Mouse (Mus musculus) kidney, adult 2 months (tissue): Measurements from ENCODE around the gene Slamf6. TPM values are rescaled to one million over a fixed set of nuclear protein-coding genes. Genes with fewer than 3 reads are reported as not detected.

Experiments
- DNase-seq: peaks from one replicate; pipeline ENCODE4 v3.0.0; 2021
- H3K27ac ChIP-seq: fragments of 200-500 bp; 2 replicates; pipeline ENCODE4 v1.5.1; 2012; ENCODE audit warnings: low read depth, low read length, control low read depth, inconsistent platforms; ENCODE audit not compliant: insufficient read depth
- H3K27me3 ChIP-seq: fragments of 200-500 bp; replicated peaks from 2 replicates; pipeline ENCODE4 v1.6.1; 2012; ENCODE audit warnings: mild to moderate bottlenecking, moderate library complexity, low read length, inconsistent platforms; ENCODE audit not compliant: control insufficient read depth, insufficient read depth
- H3K36me3 ChIP-seq: fragments of 200-500 bp; 2 replicates; pipeline ENCODE4 v1.6.1; 2012; ENCODE audit warnings: mild to moderate bottlenecking, moderate library complexity, low read length, inconsistent platforms; ENCODE audit not compliant: control insufficient read depth, insufficient read depth
- H3K4me1 ChIP-seq: fragments of 200-500 bp; 2 replicates; pipeline ENCODE4 v1.6.1; 2011; ENCODE audit warnings: low read length; ENCODE audit not compliant: control insufficient read depth, insufficient read depth
- H3K4me3 ChIP-seq: fragments of 200-500 bp; 2 replicates; pipeline ENCODE4 v1.5.1; 2011; ENCODE audit warnings: mild to moderate bottlenecking, low read depth, low read length, control low read depth; ENCODE audit not compliant: insufficient read depth
- CTCF ChIP-seq: fragments of 200-500 bp; conservative IDR thresholded peaks from 2 replicates; pipeline ENCODE4 v1.5.1; 2011; ENCODE audit warnings: low read depth, mild to moderate bottlenecking, control low read depth, low read length, moderate library complexity, mixed read lengths; ENCODE audit not compliant: insufficient read depth, insufficient read length
- POLR2A ChIP-seq: fragments of 200-500 bp; IDR thresholded peaks from one replicate; pipeline ENCODE4 v1.6.1; 2011; ENCODE audit warnings: low read depth, low read length, control low read depth
- WGBS: fragments of 180-500 bp; shearing (Covaris S2); methylation state at CpG from one replicate; pipeline ENCODE4 v1.1.7; 2018; 5-methylcytosine and 5-hydroxymethylcytosine counted together
- polyA plus RNA-seq: library from polyadenylated mRNA; depleted of rRNA; stranded (reverse); fragments of >200 nt; gene quantifications from 2 replicates; pipeline ENCODE4 v1.2.3, GENCODE M21; 2012

The Slamf6 gene
- polyA plus RNA-seq, 1 experiment: 1.4 TPM

DNA sequence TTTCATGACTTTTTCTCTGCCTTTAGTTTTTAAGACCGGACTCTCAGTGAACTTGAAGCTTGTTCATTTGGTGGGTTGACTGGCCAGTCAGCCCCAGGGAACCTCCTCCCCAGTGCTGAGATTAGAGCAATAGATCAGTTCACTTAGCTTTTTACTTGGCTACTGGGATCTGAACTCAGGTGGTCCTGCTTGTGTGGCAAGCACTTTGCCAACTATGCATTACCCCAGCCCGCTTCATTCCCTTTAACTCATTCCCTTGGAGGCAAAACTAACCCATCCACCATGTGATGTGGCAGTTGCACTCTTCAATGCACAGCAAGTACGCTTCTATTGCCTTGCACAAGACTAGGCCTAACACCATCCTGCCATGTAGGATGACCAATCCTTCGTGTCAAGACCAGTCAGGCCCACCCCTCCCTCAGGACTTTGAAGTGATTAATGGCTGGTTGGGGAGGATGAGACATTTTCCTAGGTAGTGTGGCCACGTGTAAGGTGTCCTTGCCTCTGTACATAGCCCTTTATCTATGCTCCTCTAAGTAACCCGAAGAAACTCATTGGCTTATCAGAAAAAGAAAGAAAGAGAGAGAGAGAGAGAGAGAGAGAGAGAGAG is 2.7 kb downstream of the Slamf6 start:
- WGBS: 78% methylated on average over 6 of the region's 6 CpGs

DNA sequence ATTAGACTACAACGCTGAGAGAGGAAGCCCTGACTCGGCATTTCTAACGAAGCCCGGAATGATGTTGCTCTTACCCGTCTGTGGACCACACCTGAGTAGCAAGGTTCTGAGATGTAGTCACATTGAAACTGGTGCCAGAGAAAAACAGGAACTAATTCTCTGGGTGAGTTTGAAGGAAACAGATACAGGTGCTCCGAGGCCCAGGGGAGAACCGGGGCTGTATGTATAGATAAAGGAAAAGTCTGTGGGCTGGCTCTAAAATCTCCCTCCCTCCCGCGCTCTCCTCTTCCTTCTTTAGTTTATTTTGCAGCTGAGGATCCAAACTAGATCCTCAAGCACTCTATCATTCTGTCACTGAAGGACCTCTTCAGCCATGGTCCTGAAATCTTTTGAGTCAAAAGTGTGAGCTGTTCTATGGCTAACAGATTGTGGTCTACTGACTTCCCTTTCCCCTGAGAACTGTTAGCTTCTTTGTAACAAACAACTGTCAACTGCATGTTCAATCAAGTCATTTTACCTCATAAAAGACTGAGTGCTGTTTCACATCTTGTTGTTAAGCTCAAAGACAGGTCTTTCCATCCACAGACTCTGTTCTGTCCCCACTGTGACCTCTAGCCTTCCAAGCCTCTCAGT is 3.8 kb downstream of the Slamf6 start:
- Histone ChIP-seq H3K27ac (no peak overlapping the region), H3K27me3 (no peaks in the 10 kb centered on the region; the same call in 1 of the 2 replicates), H3K4me3 (no peak overlapping the region), H3K4me1 (no peaks in the 10 kb centered on the region), H3K36me3 (no peaks in the 10 kb centered on the region)
- 73% methylated on average over 9 of the region's 9 CpGs for WGBS
- DNase-seq: no peak
- no peak for TF ChIP-seq POLR2A
- no peak for TF ChIP-seq CTCF

More for the DNA sequence above, 2.7 kb downstream of the Slamf6 start:
- TF ChIP-seq POLR2A (no peak), CTCF (no peak)
- H3K4me3 ChIP-seq: no peak overlapping the region
- no peaks in the 10 kb centered on the region; the same call in 1 of the 2 replicates for H3K27me3 ChIP-seq
- no peak for DNase-seq
- H3K4me1 ChIP-seq: no peaks in the 10 kb centered on the region
- H3K27ac ChIP-seq: no peak overlapping the region
- no peaks in the 10 kb centered on the region for H3K36me3 ChIP-seq

DNA sequence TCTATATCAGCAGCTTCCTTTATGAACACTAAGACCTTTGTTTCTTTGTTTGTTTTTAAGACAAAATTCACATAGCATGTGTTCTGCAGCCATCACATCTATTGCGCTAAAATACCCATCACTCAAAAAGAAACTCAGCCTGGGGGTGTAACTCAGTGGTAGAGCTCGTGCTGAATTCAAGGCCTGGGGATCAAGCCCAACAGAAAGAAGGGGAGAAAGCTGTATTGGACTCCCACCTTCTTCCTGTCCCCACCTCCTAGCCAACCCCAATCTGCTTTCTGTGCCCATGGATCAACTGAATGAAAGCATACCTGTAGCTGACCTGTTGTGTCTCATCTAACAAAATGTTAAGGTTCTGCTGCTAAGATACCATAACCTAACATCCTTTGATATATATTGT is 4.3 kb downstream of the Slamf6 start:
- TF ChIP-seq CTCF: no peak
- TF ChIP-seq POLR2A: no peak
- Histone ChIP-seq H3K36me3 (no peaks in the 10 kb centered on the region), H3K4me1 (no peaks in the 10 kb centered on the region), H3K27me3 (no peaks in the 10 kb centered on the region; the same call in 1 of the 2 replicates), H3K27ac (no peak overlapping the region), H3K4me3 (no peak overlapping the region)
- no peak for DNase-seq
- 75% methylated on average over 2 of the region's 2 CpGs for WGBS

DNA sequence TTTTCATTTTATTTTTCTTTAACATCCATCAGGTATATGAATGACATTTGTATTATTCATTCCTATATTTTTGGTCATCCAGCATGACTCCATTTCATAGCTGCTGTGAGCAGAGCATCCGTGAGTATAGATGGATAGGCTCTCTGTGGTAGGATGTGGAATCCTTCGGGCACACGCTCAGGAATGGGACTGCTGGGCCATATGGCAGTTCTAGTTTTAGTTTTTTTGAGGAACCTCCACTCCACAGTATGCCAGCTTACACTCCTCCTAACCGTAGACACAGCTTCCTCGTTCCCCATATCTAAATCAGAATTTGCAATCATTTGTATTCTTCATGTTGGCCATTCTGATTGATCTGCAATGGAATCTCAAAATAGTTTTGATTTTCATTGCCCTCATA is 5.5 kb downstream of the Slamf6 start:
- H3K27ac ChIP-seq: no peak overlapping the region
- TF ChIP-seq CTCF (no peak), POLR2A (no peak)
- H3K4me1 ChIP-seq: no peaks in the 10 kb centered on the region
- WGBS: 92% methylated on average over 5 of the region's 5 CpGs
- DNase-seq: no peak
- no peaks in the 10 kb centered on the region for H3K36me3 ChIP-seq
- no peak overlapping the region for H3K4me3 ChIP-seq
- no peaks in the 10 kb centered on the region; the same call in 1 of the 2 replicates for H3K27me3 ChIP-seq

DNA sequence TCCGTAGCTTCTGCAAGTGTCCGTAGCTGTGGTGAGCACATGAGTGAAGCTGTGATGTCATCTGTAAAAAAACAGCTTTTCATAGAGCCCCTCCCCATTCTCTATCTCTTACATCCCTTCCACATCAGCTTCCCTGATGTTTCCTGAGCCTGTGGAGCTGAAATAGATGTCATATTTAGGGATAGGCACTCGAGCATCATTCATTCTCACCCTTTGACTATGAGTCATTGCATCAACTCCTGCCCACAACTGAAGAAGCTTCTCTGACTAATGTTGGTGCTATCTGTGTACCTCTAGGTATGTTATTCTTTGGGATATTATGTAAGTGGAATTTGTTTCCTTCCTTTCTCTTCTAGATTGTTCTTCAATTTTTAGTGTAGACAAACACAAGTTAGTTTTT is 7.6 kb downstream of the Slamf6 start:
- TF ChIP-seq CTCF: no peak
- no peak for TF ChIP-seq POLR2A
- Histone ChIP-seq H3K4me1 (no peaks in the 10 kb centered on the region), H3K4me3 (no peak overlapping the region), H3K27ac (no peak overlapping the region), H3K36me3 (no peaks in the 10 kb centered on the region), H3K27me3 (no peaks in the 10 kb centered on the region; the same call in 1 of the 2 replicates)
- 74% methylated on average over 3 of the region's 3 CpGs for WGBS
- no peak for DNase-seq

DNA sequence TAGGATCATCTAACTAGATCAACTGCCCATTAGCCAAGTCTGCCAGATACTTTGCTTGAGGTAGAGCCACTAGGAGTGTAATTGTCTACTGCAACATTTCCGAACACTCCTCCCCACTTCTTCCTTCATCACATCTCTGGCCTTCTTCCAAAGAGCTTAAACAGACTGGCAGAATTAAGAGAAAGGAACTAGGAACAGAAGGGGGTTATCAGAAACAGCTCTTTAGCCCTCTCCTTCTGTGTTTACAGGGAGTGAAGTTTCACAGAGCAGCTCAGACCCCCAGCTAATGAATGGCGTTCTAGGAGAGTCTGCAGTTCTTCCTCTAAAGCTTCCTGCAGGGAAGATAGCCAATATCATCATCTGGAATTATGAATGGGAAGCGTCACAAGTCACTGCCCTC is 16.5 kb downstream of the Slamf6 start:
- WGBS: 54% methylated on average over 3 of the region's 3 CpGs
- no peak for DNase-seq

More for the DNA sequence above, 16.5 kb downstream of the Slamf6 start:
- TF ChIP-seq POLR2A (no peak), CTCF (no peak)
- H3K4me3 ChIP-seq: no peak overlapping the region
- H3K27ac ChIP-seq: no peak overlapping the region
- H3K27me3 ChIP-seq: no peaks in the 10 kb centered on the region; the same call in 1 of the 2 replicates
- no peaks in the 10 kb centered on the region for H3K4me1 ChIP-seq
- H3K36me3 ChIP-seq: no peaks in the 10 kb centered on the region
